Mouse (Mus musculus) large intestine, adult 2 months (tissue): ENCODE data around the gene Efcc1. TPM values are rescaled to one million over a fixed set of nuclear protein-coding genes. Genes with fewer than 3 reads are reported as not detected.

Source experiments
- DNase-seq: peaks from one replicate; pipeline ENCODE4 v3.0.0-alpha.2; 2012; ENCODE audit warnings: low read depth, low spot score
- WGBS: fragments of 180-500 bp; shearing (Covaris S2); methylation state at CpG from one replicate; pipeline ENCODE4 v1.1.7; 2018; 5-methylcytosine and 5-hydroxymethylcytosine counted together
- polyA plus RNA-seq: library from polyadenylated mRNA; depleted of rRNA; stranded (reverse); fragments of >200 nt; gene quantifications from 2 replicates; pipeline ENCODE4 v1.2.3, GENCODE M21; 2012; rRNA removed

The Efcc1 gene
- polyA plus RNA-seq, 1 experiment, result 1.6 TPM

DNA sequence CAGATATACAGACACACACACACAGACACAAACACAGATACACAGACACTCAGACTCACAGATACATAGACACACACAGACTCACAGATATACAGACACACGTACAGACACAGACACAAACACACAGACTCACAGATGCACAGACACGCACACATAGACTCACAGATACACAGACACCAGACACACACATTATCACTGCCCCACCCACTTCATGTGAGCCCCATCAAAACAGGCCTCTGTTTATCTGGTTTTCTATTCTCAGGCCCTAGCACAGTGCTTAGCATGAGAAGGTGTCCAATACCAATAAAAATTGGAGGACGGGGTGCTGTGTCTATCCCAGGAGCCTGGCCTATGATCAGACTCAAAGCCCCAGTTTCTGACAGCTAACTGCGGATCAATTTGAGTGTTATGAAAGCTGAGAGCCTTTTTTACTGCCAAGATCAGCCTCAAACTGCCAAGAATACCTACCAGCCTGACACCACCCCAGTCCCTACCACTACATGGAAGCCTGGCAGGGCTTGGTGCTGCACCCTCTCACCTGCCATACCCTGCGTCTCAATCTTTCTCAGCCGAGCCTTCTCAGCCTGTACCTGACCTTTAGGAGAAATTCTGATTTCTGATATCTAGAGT is 65.7 kb downstream of the Efcc1 start:
- no peak for DNase-seq
- WGBS, result 83% methylated on average over 6 of the region's 6 CpGs

DNA sequence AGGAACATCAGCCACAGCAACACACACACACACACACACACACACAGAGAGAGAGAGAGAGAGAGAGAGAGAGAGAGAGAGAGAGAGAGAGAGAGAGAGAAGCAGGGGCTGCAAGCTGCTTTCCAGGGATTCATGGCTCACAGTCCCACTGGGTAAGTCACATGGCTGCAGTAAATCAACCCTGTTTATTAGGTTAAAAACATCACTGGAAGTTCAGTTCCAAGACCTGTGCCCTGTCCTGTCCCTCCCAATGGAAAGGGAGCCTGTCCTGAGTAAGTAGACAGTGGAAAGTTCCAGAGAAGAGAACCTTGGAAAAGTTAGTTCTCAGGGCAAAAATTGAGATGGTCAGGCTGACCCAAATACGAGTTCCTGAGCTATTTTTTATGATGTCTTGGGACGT is 66.7 kb downstream of the Efcc1 start:
- whole genome bisulfite sequencing, result 6% methylated on average over 2 of the region's 2 CpGs
- DNase-seq, result no peak

- 93% methylated on average over 6 of the region's 6 CpGs for WGBS
- no peak for DNase-seq
These were observed 68.9 kb downstream of the Efcc1 start for GRCm38 (mm10) chr6:87799576-87799975.

DNA sequence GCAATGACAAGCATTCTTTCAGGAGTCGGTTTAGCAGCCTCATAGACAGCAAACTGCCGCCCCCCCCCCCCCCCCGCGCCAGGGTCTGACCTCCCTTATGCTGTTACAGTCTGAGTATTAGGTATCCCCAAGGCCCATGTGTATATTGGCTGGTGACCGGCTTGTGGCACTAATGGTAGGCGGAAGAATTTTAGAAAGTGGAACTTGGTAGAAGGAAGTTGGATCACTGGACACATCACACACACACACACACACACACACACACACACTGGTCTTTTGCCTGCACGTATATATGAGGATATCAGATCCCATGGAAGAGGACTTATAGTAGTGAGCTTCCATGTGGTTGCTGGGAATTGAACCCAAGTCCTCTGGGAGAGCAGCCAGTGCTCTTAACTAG is 71.8 kb downstream of the Efcc1 start:
- WGBS, result 83% methylated on average over 7 of the region's 7 CpGs
- DNase-seq, result no peak

GRCm38 (mm10) chr6:87804036-87804435 is 73.4 kb downstream of the Efcc1 start:
- no peak for DNase-seq
- WGBS, result 60% methylated on average over 1 of the region's 1 CpGs

DNA sequence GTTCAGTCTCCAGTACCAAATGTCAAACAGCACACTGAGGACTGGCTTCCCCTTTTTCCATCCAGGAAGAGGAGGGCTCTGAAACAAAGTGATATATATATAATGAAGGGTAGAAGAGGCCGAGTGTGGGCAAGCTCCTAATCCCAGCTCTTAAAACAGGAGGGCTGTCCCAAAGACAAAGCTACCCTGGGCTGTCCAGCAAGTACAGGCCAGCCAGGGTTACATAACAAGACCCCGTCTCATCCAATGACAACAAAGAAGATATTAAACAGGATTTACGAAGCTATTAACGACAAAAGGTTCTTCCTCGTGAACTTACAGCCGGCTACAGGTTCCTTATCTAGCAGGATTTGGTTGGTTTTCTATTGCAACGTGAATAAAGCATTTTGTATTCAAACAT is 74.2 kb downstream of the Efcc1 start:
- WGBS, result 70% methylated on average over 7 of the region's 7 CpGs
- no peak for DNase-seq

- 82% methylated on average over 7 of the region's 7 CpGs for WGBS
- DNase-seq, result no peak
These were observed 74.8 kb downstream of the Efcc1 start for GRCm38 (mm10) chr6:87805448-87805847.

Other genes with a start within 250 kb of the Efcc1 start
- gene Arhgap25, start 197.6 kb upstream of the Efcc1 start, polyA plus RNA-seq, result 2.5 and 3.0 TPM in 2 replicates
- gene Prokr1, start 140.1 kb upstream of the Efcc1 start, polyA plus RNA-seq, result 0.16 and 0.38 TPM in 2 replicates
- 3.6 and 4.6 TPM in 2 replicates for gene Aplf, start 58.7 kb upstream of the Efcc1 start, polyA plus RNA-seq
- 0.75 and 0.88 TPM in 2 replicates for gene Gp9, start 47.2 kb downstream of the Efcc1 start, polyA plus RNA-seq
- 48.8 and 74.9 TPM in 2 replicates for gene Rab43, start 81.3 kb downstream of the Efcc1 start, polyA plus RNA-seq
- 0.16 and 1.2 TPM in 2 replicates for gene Gm45140, start 104.9 kb downstream of the Efcc1 start, polyA plus RNA-seq
- 12.4 and 17.4 TPM in 2 replicates for gene Isy1, start 107.9 kb downstream of the Efcc1 start, polyA plus RNA-seq
- 177 and 180 TPM in 2 replicates for gene Cnbp, start 120.2 kb downstream of the Efcc1 start, polyA plus RNA-seq
- gene Copg1, start 156.9 kb downstream of the Efcc1 start, polyA plus RNA-seq, result 68.1 and 77.5 TPM in 2 replicates
- 19.4 and 20.3 TPM in 2 replicates for gene Hmces, start 183.1 kb downstream of the Efcc1 start, polyA plus RNA-seq